Mouse (Mus musculus): ENCODE data around the gene Krtcap2. TPM values are rescaled to one million over a fixed set of nuclear protein-coding genes. Genes with fewer than 3 reads are reported as not detected.

The Krtcap2 gene
- polyA plus RNA-seq, 1 experiment = 183 TPM

- no peak for DNase-seq
- Histone ChIP-seq H3K27me3 (ENCODE audit: control insufficient read depth, insufficient read depth, low read length) (no peaks in the 10 kb centered on the region), H3K27ac (ENCODE audit: control insufficient read depth, insufficient read depth, low read length) (no peak overlapping the region), H3K4me1 (replicated peaks; ENCODE audit: control insufficient read depth, insufficient read depth, low read length) (peaks cover 7% of the 10 kb centered on the region), H3K4me3 (ENCODE audit: control insufficient read depth, insufficient read depth, low read length) (no peak overlapping the region), H3K36me3 (ENCODE audit: control insufficient read depth, insufficient read depth, low read length) (no peaks in the 10 kb centered on the region)
- no peak for TF ChIP-seq POLR2A (IDR thresholded peaks at IDR 0.05; ENCODE audit: control insufficient read depth, extremely low read depth, insufficient read depth, low read length, poor library complexity)
- no peak for TF ChIP-seq CTCF (IDR thresholded peaks at IDR 0.05; ENCODE audit: borderline replicate concordance, control insufficient read depth, extremely low read depth, insufficient read depth, low read length, poor library complexity)
- WGBS = 81% methylated on average over 5 of the region's 5 CpGs
Measured at GRCm38 (mm10) chr3:89287286-89287685, 41.5 kb downstream of the Krtcap2 start.

GRCm38 (mm10) chr3:89288503-89288928, 42.8 kb downstream of the Krtcap2 start:
- no peak overlapping the region for H3K27ac ChIP-seq (ENCODE audit: control insufficient read depth, insufficient read depth, low read length)
- no peak for TF ChIP-seq POLR2A (IDR thresholded peaks at IDR 0.05; ENCODE audit: control insufficient read depth, extremely low read depth, insufficient read depth, low read length, poor library complexity)
- TF ChIP-seq CTCF (IDR thresholded peaks at IDR 0.05; ENCODE audit: borderline replicate concordance, control insufficient read depth, extremely low read depth, insufficient read depth, low read length, poor library complexity) = no peak
- peaks cover 15% of the 10 kb centered on the region for H3K4me1 ChIP-seq (replicated peaks; ENCODE audit: control insufficient read depth, insufficient read depth, low read length)
- 81% methylated on average over 7 of the region's 7 CpGs for WGBS
- no peaks in the 10 kb centered on the region for H3K36me3 ChIP-seq (ENCODE audit: control insufficient read depth, insufficient read depth, low read length)
- H3K27me3 ChIP-seq (ENCODE audit: control insufficient read depth, insufficient read depth, low read length) = no peaks in the 10 kb centered on the region
- H3K4me3 ChIP-seq (ENCODE audit: control insufficient read depth, insufficient read depth, low read length) = no peak overlapping the region
- DNase-seq = no peak

DNA sequence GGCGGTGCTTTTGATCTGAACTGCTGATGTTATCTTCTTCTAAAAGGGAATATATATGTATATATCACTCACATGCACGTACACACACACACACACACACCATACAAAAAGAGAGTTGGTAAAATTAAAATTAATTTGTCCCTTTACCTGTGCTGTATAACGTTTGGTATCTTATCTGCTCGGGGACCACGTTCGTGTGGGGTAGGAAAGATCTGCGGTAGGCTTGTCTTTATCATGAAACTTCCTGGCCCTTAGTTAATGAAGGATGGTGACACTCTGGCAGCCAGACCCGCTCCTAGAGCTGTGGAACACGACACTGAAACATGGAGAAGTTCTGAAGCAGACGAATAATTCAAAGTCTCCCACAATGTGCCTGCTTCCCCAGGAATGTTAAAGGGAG, 46.1 kb downstream of the Krtcap2 start:
- 18% methylated on average over 10 of the region's 10 CpGs for WGBS
- H3K4me3 ChIP-seq (ENCODE audit: control insufficient read depth, insufficient read depth, low read length) = no peak overlapping the region
- TF ChIP-seq CTCF (IDR thresholded peaks at IDR 0.05; ENCODE audit: borderline replicate concordance, control insufficient read depth, extremely low read depth, insufficient read depth, low read length, poor library complexity) = no peak
- TF ChIP-seq POLR2A (IDR thresholded peaks at IDR 0.05; ENCODE audit: control insufficient read depth, extremely low read depth, insufficient read depth, low read length, poor library complexity) = no peak
- DNase-seq = no peak
- no peaks in the 10 kb centered on the region for H3K27me3 ChIP-seq (ENCODE audit: control insufficient read depth, insufficient read depth, low read length)
- no peaks in the 10 kb centered on the region for H3K36me3 ChIP-seq (ENCODE audit: control insufficient read depth, insufficient read depth, low read length)
- H3K4me1 ChIP-seq (replicated peaks; ENCODE audit: control insufficient read depth, insufficient read depth, low read length) = peaks cover 17% of the 10 kb centered on the region
- H3K27ac ChIP-seq (ENCODE audit: control insufficient read depth, insufficient read depth, low read length) = no peak overlapping the region

GRCm38 (mm10) chr3:89292303-89292702, 46.5 kb downstream of the Krtcap2 start:
- H3K36me3 ChIP-seq (ENCODE audit: control insufficient read depth, insufficient read depth, low read length) = no peaks in the 10 kb centered on the region
- WGBS = 6% methylated on average over 5 of the region's 5 CpGs
- H3K27ac ChIP-seq (ENCODE audit: control insufficient read depth, insufficient read depth, low read length) = no peak overlapping the region
- H3K4me3 ChIP-seq (ENCODE audit: control insufficient read depth, insufficient read depth, low read length) = no peak overlapping the region
- H3K27me3 ChIP-seq (ENCODE audit: control insufficient read depth, insufficient read depth, low read length) = no peaks in the 10 kb centered on the region
- TF ChIP-seq CTCF (IDR thresholded peaks at IDR 0.05; ENCODE audit: borderline replicate concordance, control insufficient read depth, extremely low read depth, insufficient read depth, low read length, poor library complexity) (no peak), POLR2A (IDR thresholded peaks at IDR 0.05; ENCODE audit: control insufficient read depth, extremely low read depth, insufficient read depth, low read length, poor library complexity) (no peak)
- peak; percentile 38 for DNase-seq
- H3K4me1 ChIP-seq (replicated peaks; ENCODE audit: control insufficient read depth, insufficient read depth, low read length) = peaks cover 18% of the 10 kb centered on the region

GRCm38 (mm10) chr3:89293247-89293918, 47.6 kb downstream of the Krtcap2 start:
- no peak overlapping the region for H3K4me3 ChIP-seq (ENCODE audit: control insufficient read depth, insufficient read depth, low read length)
- no peak for DNase-seq
- 95% methylated on average over 11 of the region's 11 CpGs for WGBS
- no peaks in the 10 kb centered on the region for H3K27me3 ChIP-seq (ENCODE audit: control insufficient read depth, insufficient read depth, low read length)
- H3K4me1 ChIP-seq (replicated peaks; ENCODE audit: control insufficient read depth, insufficient read depth, low read length) = peaks cover 24% of the 10 kb centered on the region
- H3K36me3 ChIP-seq (ENCODE audit: control insufficient read depth, insufficient read depth, low read length) = no peaks in the 10 kb centered on the region
- H3K27ac ChIP-seq (ENCODE audit: control insufficient read depth, insufficient read depth, low read length) = no peak overlapping the region
- no peak for TF ChIP-seq POLR2A (IDR thresholded peaks at IDR 0.05; ENCODE audit: control insufficient read depth, extremely low read depth, insufficient read depth, low read length, poor library complexity)
- no peak for TF ChIP-seq CTCF (IDR thresholded peaks at IDR 0.05; ENCODE audit: borderline replicate concordance, control insufficient read depth, extremely low read depth, insufficient read depth, low read length, poor library complexity)

DNA sequence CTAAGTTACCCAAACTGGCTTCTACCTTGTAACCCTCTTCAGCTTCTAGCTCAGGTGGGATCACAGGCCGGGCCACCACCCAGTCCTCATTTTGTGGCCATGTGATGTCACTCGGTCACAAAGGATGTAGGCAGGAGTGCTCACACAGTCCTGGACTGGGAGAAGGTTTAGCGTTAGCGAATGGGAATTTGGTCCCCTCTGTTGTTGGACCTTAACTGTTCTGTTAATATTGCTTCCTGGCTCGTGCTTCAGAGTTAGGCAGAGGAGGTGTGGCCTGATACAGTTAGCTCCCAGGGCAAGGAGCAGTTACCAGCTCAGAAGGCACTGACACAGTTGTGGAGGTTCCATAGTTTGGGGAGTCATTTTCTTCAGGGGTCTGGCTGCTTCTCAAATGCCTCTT, 48.4 kb downstream of the Krtcap2 start:
- 88% methylated on average over 5 of the region's 5 CpGs for WGBS
- Histone ChIP-seq H3K27me3 (ENCODE audit: control insufficient read depth, insufficient read depth, low read length) (no peaks in the 10 kb centered on the region), H3K4me1 (replicated peaks; ENCODE audit: control insufficient read depth, insufficient read depth, low read length) (peaks cover 24% of the 10 kb centered on the region), H3K36me3 (ENCODE audit: control insufficient read depth, insufficient read depth, low read length) (no peaks in the 10 kb centered on the region), H3K27ac (ENCODE audit: control insufficient read depth, insufficient read depth, low read length) (no peak overlapping the region), H3K4me3 (ENCODE audit: control insufficient read depth, insufficient read depth, low read length) (no peak overlapping the region)
- no peak for DNase-seq
- TF ChIP-seq POLR2A (IDR thresholded peaks at IDR 0.05; ENCODE audit: control insufficient read depth, extremely low read depth, insufficient read depth, low read length, poor library complexity) = no peak
- no peak for TF ChIP-seq CTCF (IDR thresholded peaks at IDR 0.05; ENCODE audit: borderline replicate concordance, control insufficient read depth, extremely low read depth, insufficient read depth, low read length, poor library complexity)

Measured in thymus, adult 2 months (tissue).